Mouse (Mus musculus) testis, adult 2 months (tissue): ENCODE results near the gene Zpr1.

Source experiments
- CTCF ChIP-seq: fragments of 200-500 bp; IDR thresholded peaks from 2 replicates; pipeline ENCODE4 v1.5.1; 2012; ENCODE audit warnings: low read depth, mild to moderate bottlenecking, inconsistent platforms, low read length, moderate library complexity; ENCODE audit not compliant: control insufficient read depth, insufficient read depth, insufficient replicate concordance
- POLR2A ChIP-seq: fragments of 200-500 bp; IDR thresholded peaks from 2 replicates; pipeline ENCODE4 v1.6.1; 2012; ENCODE audit warnings: low read depth, mild to moderate bottlenecking, inconsistent platforms, low read length, moderate library complexity; ENCODE audit not compliant: control insufficient read depth

DNA sequence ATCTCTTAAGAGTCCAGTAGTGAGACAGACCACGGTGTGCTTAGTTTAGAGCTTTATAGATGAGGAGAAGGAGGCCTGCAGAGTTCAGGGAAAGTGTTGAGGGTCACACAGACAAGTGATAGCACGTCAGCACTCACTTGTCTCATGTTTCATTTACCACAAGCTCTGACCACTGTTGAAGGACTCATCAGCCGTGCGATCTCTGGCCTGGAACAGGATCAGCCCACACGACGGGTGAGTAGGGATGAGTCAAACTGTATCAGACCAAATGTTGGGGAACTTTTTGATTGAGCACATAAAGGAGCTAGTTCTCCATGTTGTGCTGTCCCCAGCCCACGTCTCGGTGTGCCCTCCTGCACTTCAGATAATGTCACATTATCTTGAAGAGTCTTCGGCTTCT lies 1.6 kb downstream of the Zpr1 start:
- TF ChIP-seq CTCF, result no peak
- TF ChIP-seq POLR2A, result no peak
